Mouse (Mus musculus): ENCODE data around the gene Retreg3. TPM values are rescaled to one million over a fixed set of nuclear protein-coding genes. Genes with fewer than 3 reads are reported as not detected.
A peak's percentile ranks its signal among the peaks of the same experiment; 100 is the strongest.
"Not testable (repeated sequence)": the region's sequence is repeated elsewhere in the genome, so short reads cannot be mapped to it uniquely, and the experiment has no call there.

Gene Retreg3
- polyA plus RNA-seq, 1 experiment from 2014 or later: 15.3 TPM

GRCm38 (mm10) chr11:101130056-101130756 lies 10.5 kb upstream of the Retreg3 start:
- no peaks in the 10 kb centered on the region for H3K9me3 ChIP-seq (replicated peaks)
- peak overlapping the region; percentile 51 for H3K4me2 ChIP-seq
- peak overlapping the region; percentile 28; the same call in 1 of the 2 replicates for H3K9ac ChIP-seq
- H3K36me3 ChIP-seq: peaks cover 16% of the 10 kb centered on the region
- H3K4me1 ChIP-seq (replicated peaks): peaks cover 22% of the 10 kb centered on the region
- H3K4me3 ChIP-seq: no peak overlapping the region
- H3K27me3 ChIP-seq: no peaks in the 10 kb centered on the region
- 20% methylated on average over 18 of the region's 18 CpGs for WGBS
- ATAC-seq (replicated peaks; ENCODE audit: insufficient number of reproducible peaks, insufficient read depth, low FRiP score, low read depth): peak; percentile 76; the same call in 1 of the 2 replicates
- peak overlapping the region; percentile 93 for H3K27ac ChIP-seq

- no peak for ATAC-seq (replicated peaks; ENCODE audit: insufficient number of reproducible peaks, insufficient read depth, low FRiP score, low read depth)
- WGBS: 83% methylated on average over 11 of the region's 11 CpGs
- peak overlapping the region; percentile 28; the same call in 1 of the 2 replicates for H3K27ac ChIP-seq
These were observed 9.4 kb upstream of the Retreg3 start for GRCm38 (mm10) chr11:101128996-101129577.

GRCm38 (mm10) chr11:101127075-101127474 lies 7.4 kb upstream of the Retreg3 start:
- H3K27me3 ChIP-seq: no peaks in the 10 kb centered on the region
- H3K36me3 ChIP-seq: peaks cover 35% of the 10 kb centered on the region
- H3K27ac ChIP-seq: no peak overlapping the region
- no peaks in the 10 kb centered on the region for H3K9me3 ChIP-seq (replicated peaks)
- H3K4me2 ChIP-seq: no peak overlapping the region
- H3K4me3 ChIP-seq: no peak overlapping the region
- 77% methylated on average over 1 of the region's 1 CpGs for WGBS
- H3K4me1 ChIP-seq (replicated peaks): peaks cover 15% of the 10 kb centered on the region
- no peak overlapping the region for H3K9ac ChIP-seq
- no peak for ATAC-seq (replicated peaks; ENCODE audit: insufficient number of reproducible peaks, insufficient read depth, low FRiP score, low read depth)

More at GRCm38 (mm10) chr11:101128996-101129577, 9.4 kb upstream of the Retreg3 start:
- peaks cover 16% of the 10 kb centered on the region for H3K4me1 ChIP-seq (replicated peaks)
- H3K9ac ChIP-seq: no peak overlapping the region
- H3K9me3 ChIP-seq (replicated peaks): no peaks in the 10 kb centered on the region
- H3K4me3 ChIP-seq: no peak overlapping the region
- H3K27me3 ChIP-seq: no peaks in the 10 kb centered on the region
- no peak overlapping the region for H3K4me2 ChIP-seq
- H3K36me3 ChIP-seq: peaks cover 17% of the 10 kb centered on the region

- H3K36me3 ChIP-seq: peaks cover 35% of the 10 kb centered on the region
- 94% methylated on average over 9 of the region's 9 CpGs for WGBS
- H3K27ac ChIP-seq; H3K4me3 ChIP-seq; H3K9ac ChIP-seq; H3K9me3 ChIP-seq (replicated peaks); ATAC-seq (replicated peaks; ENCODE audit: insufficient number of reproducible peaks, insufficient read depth, low FRiP score, low read depth); H3K27me3 ChIP-seq; H3K4me2 ChIP-seq: not testable (repeated sequence)
- peaks cover 18% of the 10 kb centered on the region for H3K4me1 ChIP-seq (replicated peaks)
These were observed 5.3 kb upstream of the Retreg3 start for GRCm38 (mm10) chr11:101125008-101125407.

GRCm38 (mm10) chr11:101124494-101124893 lies 4.8 kb upstream of the Retreg3 start:
- not testable (repeated sequence) for ATAC-seq (replicated peaks; ENCODE audit: insufficient number of reproducible peaks, insufficient read depth, low FRiP score, low read depth)
- peaks cover 35% of the 10 kb centered on the region for H3K36me3 ChIP-seq
- 90% methylated on average over 8 of the region's 8 CpGs for WGBS

GRCm38 (mm10) chr11:101120545-101121188 lies 974 bp upstream of the Retreg3 start:
- ATAC-seq (replicated peaks; ENCODE audit: insufficient number of reproducible peaks, insufficient read depth, low FRiP score, low read depth): no peak
- Histone ChIP-seq H3K4me1 (replicated peaks) (peaks cover 39% of the 10 kb centered on the region), H3K27me3 (no peaks in the 10 kb centered on the region), H3K36me3 (peaks cover 23% of the 10 kb centered on the region), H3K9me3 (replicated peaks) (no peaks in the 10 kb centered on the region), H3K4me3 (peak overlapping the region; percentile 78), H3K27ac (peak overlapping the region; percentile 89), H3K4me2 (peak overlapping the region; percentile 84), H3K9ac (peak overlapping the region; percentile 71)
- WGBS: 23% methylated on average over 19 of the region's 19 CpGs

More at GRCm38 (mm10) chr11:101124494-101124893, 4.8 kb upstream of the Retreg3 start:
- H3K27ac ChIP-seq; H3K4me2 ChIP-seq; H3K9ac ChIP-seq; H3K27me3 ChIP-seq; H3K9me3 ChIP-seq (replicated peaks); H3K4me3 ChIP-seq: not testable (repeated sequence)
- peaks cover 17% of the 10 kb centered on the region for H3K4me1 ChIP-seq (replicated peaks)

- Histone ChIP-seq H3K4me1 (replicated peaks) (peaks cover 41% of the 10 kb centered on the region), H3K9ac (peak overlapping the region; percentile 93), H3K36me3 (peaks cover 18% of the 10 kb centered on the region), H3K4me3 (peak overlapping the region; percentile 78), H3K27me3 (no peaks in the 10 kb centered on the region), H3K9me3 (replicated peaks) (no peaks in the 10 kb centered on the region), H3K27ac (peak overlapping the region; percentile 85), H3K4me2 (peak overlapping the region; percentile 80)
- ATAC-seq (replicated peaks; ENCODE audit: insufficient number of reproducible peaks, insufficient read depth, low FRiP score, low read depth): peak; percentile 68; the same call in 1 of the 2 replicates
- under 1% methylated on average over 38 of the region's 39 CpGs for WGBS
These were observed 447 bp downstream of the Retreg3 start for GRCm38 (mm10) chr11:101119131-101119760.

- Histone ChIP-seq H3K9ac (peak overlapping the region; percentile 93), H3K27me3 (no peaks in the 10 kb centered on the region), H3K4me2 (peak overlapping the region; percentile 80), H3K4me1 (replicated peaks) (peaks cover 41% of the 10 kb centered on the region), H3K4me3 (peak overlapping the region; percentile 78), H3K36me3 (peaks cover 9% of the 10 kb centered on the region), H3K27ac (peak overlapping the region; percentile 38; the same call in 1 of the 2 replicates), H3K9me3 (replicated peaks) (no peaks in the 10 kb centered on the region)
- 24% methylated on average over 4 of the region's 4 CpGs for WGBS
- no peak for ATAC-seq (replicated peaks; ENCODE audit: insufficient number of reproducible peaks, insufficient read depth, low FRiP score, low read depth)
These were observed 1.6 kb downstream of the Retreg3 start for GRCm38 (mm10) chr11:101118105-101118504.

- no peak for ATAC-seq (replicated peaks; ENCODE audit: insufficient number of reproducible peaks, insufficient read depth, low FRiP score, low read depth)
- Histone ChIP-seq H3K9ac (no peak overlapping the region), H3K36me3 (no peaks in the 10 kb centered on the region), H3K27ac (peak overlapping the region; percentile 11; the same call in 1 of the 2 replicates), H3K4me3 (no peak overlapping the region), H3K27me3 (no peaks in the 10 kb centered on the region), H3K9me3 (replicated peaks) (no peaks in the 10 kb centered on the region), H3K4me1 (replicated peaks) (peaks cover 29% of the 10 kb centered on the region), H3K4me2 (no peak overlapping the region)
- WGBS: 76% methylated on average over 2 of the region's 2 CpGs
These were observed 4.1 kb downstream of the Retreg3 start for GRCm38 (mm10) chr11:101115564-101115963.

- Histone ChIP-seq H3K27me3 (no peaks in the 10 kb centered on the region), H3K36me3 (no peaks in the 10 kb centered on the region; the same call in 1 of the 2 replicates), H3K4me3 (no peak overlapping the region), H3K9me3 (replicated peaks) (no peaks in the 10 kb centered on the region), H3K9ac (no peak overlapping the region), H3K27ac (no peak overlapping the region), H3K4me1 (replicated peaks) (peaks cover 11% of the 10 kb centered on the region; the same call in 1 of the 2 replicates), H3K4me2 (no peak overlapping the region)
- 93% methylated on average over 3 of the region's 3 CpGs for WGBS
- ATAC-seq (replicated peaks; ENCODE audit: insufficient number of reproducible peaks, insufficient read depth, low FRiP score, low read depth): no peak
These were observed 7.5 kb downstream of the Retreg3 start for GRCm38 (mm10) chr11:101112186-101112585.

- Histone ChIP-seq H3K9me3 (replicated peaks) (no peaks in the 10 kb centered on the region), H3K4me3 (no peak overlapping the region), H3K4me1 (replicated peaks) (peaks cover 7% of the 10 kb centered on the region; the same call in 1 of the 2 replicates), H3K27me3 (no peaks in the 10 kb centered on the region), H3K9ac (no peak overlapping the region), H3K27ac (no peak overlapping the region), H3K36me3 (no peaks in the 10 kb centered on the region; the same call in 1 of the 2 replicates), H3K4me2 (no peak overlapping the region)
- WGBS: 91% methylated on average over 4 of the region's 4 CpGs
- no peak for ATAC-seq (replicated peaks; ENCODE audit: insufficient number of reproducible peaks, insufficient read depth, low FRiP score, low read depth)
These were observed 8.5 kb downstream of the Retreg3 start for GRCm38 (mm10) chr11:101111178-101111577.

All from heart, embryonic 15.5 days (tissue).